Mouse (Mus musculus): ENCODE measurements at regions not wholly inside any gene's neighbourhood (a gene's known extent, or its start where the extent isn't known, plus 50 kb on each side); places are given as distances from the start of the nearest gene placed in this dataset.
"Not testable (repeated sequence)": the region's sequence is repeated elsewhere in the genome, so short reads cannot be mapped to it uniquely, and the experiment has no call there.

- peak; percentile 98 for ATAC-seq
These were observed 54.4 kb upstream of the Lrpprc start for GRCm38 (mm10) chr17:84844950-84845349.

- no peak for ATAC-seq
These were observed 55.6 kb upstream of the Lrpprc start for GRCm38 (mm10) chr17:84846141-84846540.

DNA sequence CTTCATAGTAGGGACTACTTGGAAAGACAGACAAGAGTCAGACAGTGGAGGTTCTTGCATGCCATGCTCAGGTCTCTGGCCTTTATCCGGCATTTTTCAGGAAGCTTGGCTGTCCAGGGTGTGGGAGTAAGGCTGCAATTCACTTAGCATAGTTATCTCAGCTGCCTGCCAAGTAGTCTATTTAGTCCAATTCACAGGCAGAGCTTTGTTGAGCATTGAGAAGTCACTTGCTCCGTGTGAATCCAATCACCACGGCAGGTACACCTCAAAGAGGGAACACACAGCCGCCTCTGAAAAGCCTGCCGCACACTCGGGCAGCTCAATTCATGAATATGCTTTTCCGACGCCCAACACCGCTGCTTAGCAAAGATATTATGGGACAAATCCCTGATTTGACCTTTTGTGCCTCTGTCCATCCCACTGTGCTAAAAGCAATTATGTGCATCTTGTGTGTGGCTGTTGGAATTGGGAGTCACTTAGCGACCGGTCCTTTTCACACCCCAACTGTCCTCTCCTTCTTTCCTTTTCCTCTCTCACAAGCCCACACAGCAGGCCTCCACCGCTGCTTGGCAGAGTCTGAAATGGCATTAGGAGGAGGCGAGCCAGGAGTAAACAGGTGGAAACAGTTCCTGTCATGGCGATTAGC is 57.9 kb upstream of the Lrpprc start:
- ATAC-seq: no peak

DNA sequence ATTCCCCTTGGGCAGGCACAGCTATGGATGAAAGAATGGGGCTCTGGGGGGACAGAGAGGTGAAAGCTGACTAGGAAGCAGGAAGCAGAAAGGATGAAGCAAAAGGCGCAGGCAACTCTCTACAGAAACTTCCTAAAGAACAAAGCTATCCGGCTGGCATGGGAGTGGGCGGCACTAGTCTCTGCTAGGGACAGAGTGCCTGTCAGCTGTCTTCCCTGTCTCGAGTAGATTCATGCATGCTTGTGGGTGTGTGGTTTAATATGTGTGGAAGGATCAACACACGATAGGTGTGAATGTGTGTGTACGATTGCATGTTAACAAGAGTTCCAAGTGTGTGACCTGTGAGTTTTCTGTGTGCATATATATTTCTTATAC is 58.4 kb upstream of the Lrpprc start:
- ATAC-seq: no peak

DNA sequence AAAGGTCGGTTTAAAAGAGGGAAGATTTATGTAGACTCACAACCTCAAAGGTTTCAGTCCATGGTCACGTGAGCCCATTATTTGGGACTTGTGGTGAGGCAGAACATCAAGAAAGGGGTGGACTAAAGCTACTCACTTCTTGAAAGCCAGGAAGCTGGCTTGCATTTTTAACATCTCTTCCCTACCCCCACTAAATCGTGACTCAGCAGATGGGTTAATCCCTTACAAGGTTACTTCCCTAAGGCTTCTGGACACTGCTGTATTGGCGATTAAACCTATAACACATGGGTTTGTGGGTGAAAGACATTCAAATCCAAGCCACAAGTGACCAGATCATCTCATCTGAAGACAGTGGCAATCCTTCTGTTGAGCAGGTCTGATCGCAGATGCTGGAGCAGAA is 59.9 kb upstream of the Lrpprc start:
- peak; percentile 30 for ATAC-seq

GRCm38 (mm10) chr17:84850893-84851292 is 60.3 kb upstream of the Lrpprc start:
- peak; percentile 55 for ATAC-seq

- ATAC-seq: no peak
These were observed 66.4 kb upstream of the Lrpprc start for GRCm38 (mm10) chr17:84856971-84857370.

DNA sequence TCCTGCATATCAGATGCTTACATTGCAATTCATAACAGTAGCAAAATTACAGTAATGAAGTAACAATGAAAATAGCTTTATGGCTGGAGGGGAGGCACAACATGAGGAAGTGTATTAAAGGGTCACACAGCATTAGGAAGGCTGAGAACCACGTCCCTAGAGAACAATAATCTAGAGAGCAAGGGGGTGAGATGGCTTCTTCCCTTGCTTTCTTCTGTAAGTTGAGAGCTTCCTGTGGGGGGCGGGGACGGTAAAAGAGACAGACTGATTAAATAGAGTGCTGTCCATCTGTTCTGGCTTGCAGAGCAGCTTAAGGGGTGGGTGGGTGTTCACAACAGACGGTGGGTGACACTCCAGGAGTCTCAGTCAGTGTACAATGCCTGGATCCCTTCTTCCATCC is 68.2 kb upstream of the Lrpprc start:
- ATAC-seq: no peak

- peak; percentile 69 for ATAC-seq
These were observed 69.3 kb upstream of the Lrpprc start for GRCm38 (mm10) chr17:84859916-84860315.

DNA sequence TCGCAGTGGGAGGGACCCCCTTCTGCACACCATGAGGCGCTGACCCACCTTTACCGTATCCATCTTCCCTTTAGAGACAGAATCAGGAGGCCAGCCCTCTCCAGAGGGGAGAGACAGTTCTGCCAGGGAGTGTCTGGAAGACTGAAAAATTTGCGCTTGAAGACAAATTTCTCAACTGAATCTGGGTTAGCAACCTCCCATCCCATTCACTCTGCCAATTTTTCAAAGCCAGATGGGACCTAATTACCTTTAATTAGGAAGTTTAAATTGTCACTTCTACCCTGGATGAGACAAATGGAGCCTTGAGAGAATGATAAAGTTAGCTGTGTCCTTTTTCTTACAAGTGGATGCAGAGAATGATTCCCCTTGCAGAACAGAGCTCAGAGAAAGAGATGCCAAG is 70.2 kb upstream of the Lrpprc start:
- no peak for ATAC-seq

DNA sequence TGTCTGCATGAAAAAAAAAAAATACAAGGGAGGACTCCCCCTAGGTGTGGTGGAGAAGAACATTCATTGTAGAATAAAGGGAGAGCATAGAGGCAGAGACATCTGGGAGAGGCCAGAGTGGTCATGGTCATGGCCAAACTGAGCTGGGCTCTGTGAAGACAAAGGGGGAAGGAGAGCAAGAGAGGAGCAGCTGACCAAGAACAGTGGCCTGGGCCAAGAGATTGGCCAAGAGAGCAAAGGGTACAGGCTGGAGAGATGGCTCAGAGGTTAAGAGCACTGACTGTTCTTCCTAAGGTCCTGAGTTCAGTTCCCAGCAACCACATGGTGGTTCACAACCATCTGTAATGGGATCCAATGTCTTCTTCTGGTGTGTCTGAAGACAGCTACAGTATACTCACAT is 73.6 kb upstream of the Lrpprc start:
- not testable (repeated sequence) for ATAC-seq

- no peak for ATAC-seq
These were observed 74.6 kb upstream of the Lrpprc start for GRCm38 (mm10) chr17:84865158-84865557.

- no peak for ATAC-seq
These were observed 75.0 kb upstream of the Lrpprc start for GRCm38 (mm10) chr17:84865566-84865965.

DNA sequence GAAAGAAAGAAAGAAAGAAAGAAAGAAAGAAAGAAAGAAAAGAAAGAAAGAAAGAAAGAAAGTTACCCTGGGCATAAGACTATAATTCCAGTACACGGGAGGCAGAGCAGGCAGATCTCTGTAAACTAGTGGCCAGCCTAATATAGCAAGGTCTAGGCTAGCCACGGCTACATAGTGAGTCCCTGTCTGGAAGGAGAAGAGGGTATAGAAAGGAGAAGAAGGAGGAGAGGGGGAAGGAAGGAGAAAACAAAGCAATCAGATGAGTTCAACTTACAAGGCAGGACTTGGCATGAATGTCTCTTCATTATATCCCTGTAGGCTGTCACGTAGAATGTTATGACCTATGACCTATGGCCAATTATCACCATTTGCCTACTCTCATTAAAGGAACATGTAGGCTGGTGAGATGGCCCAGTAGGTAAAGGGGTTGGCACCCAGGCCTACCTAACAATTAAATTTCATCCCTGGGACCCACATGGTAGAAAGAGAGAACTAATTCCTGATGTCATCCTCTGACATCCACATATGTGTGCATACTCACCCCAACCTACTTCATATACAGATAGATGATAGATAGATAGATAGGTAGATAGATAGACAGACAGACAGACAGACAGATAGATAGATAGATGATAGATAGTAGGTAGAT is 78.6 kb upstream of the Lrpprc start:
- ATAC-seq: no peak

DNA sequence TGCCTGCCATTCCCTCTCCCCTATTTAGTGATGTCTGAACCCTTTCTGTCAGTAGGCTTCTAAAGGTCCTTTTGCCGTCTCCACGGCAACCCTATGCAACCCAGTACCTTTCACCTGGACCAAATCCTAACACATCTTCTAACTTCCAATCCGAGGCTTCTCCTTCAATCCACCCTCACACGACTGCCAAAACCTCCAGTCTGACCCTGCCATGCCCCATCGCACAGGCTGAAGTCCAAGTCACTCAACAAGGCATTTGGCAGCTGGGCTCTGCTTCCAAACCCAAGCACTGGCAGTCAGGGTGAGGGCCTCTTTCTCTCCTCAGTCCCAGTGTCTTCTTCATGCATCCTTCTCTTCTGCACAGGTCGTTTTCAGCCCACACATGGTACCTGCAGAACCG is 83.0 kb upstream of the Lrpprc start:
- no peak for ATAC-seq

- ATAC-seq: no peak
These were observed 82.0 kb upstream of the Ppm1b start for GRCm38 (mm10) chr17:84874494-84874893.

DNA sequence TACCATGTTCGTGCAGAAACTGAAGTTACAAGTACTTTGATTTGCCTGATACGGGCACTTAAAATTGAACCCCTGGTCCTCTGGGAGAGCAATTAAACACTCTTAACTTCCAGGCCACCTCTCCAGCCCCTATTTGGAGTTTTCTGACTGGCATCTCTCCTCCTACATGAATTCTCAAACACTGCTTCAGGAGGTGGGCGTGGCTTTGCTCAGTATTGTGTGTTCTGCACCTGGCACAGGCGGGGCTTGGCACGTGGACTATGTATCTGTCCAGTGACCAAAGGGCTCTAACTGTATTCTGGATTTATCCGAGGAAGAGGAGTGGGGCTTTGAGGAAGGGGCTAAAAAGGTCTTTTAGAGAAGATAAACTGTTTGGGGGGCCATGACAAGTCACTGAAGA is 81.5 kb upstream of the Ppm1b start:
- ATAC-seq: no peak

GRCm38 (mm10) chr17:84876037-84876436 is 80.5 kb upstream of the Ppm1b start:
- no peak for ATAC-seq

DNA sequence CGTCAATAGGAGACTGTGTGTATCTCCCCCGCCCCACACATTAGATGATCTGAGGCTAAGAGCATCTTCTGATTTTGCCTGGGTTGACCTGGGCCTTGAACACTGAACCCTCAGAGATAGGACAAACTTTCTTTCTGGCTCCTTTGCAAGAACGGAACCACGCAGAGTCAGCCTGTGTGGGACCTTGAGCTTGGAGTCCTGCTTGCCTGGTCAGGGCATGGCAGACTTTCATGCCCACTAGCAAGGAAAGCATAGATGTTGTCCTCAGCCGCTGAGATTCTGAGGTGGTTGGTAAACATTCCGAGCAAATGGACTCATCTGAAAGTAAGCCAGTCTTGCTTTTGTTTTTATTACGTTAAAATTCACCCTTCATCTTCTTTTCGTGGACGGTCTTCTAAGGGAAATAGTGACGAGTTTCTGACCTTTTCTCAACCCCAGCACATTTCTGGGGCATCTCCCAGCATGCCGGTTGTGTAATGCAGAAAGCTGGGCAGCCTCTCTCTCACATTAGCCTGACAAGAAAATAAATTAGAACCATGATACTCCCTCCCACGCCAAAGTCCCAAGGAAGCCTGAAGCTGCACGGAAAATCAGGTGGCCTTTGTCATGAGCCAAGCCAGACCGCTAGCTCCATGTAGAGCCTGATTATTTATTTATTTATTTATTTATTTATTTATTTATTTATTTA is 79.2 kb upstream of the Ppm1b start:
- peak; percentile 45 for ATAC-seq

GRCm38 (mm10) chr17:84877864-84878224 is 78.7 kb upstream of the Ppm1b start:
- peak; percentile 87 for ATAC-seq

- no peak for ATAC-seq
These were observed 78.2 kb upstream of the Ppm1b start for GRCm38 (mm10) chr17:84878316-84878715.

DNA sequence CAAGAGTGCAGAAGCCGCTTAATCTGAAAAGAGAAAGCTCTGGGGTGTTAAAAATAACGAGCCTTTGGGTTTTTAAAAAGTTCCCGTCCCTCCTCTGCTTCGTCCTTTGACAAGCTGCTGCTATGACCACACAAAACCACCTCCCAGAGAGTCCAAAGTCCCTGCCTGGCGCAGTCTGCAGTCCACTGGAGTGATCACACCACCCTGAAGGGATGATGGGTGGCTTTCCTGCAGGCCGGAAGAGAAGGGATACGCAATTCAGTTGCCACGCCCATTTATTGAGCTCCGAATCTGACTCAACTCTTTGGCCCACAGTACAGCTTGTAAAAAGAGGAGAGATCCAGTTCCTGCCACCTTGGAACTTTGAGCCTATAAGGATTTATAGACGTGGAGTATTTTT is 77.4 kb upstream of the Ppm1b start:
- no peak for ATAC-seq

DNA sequence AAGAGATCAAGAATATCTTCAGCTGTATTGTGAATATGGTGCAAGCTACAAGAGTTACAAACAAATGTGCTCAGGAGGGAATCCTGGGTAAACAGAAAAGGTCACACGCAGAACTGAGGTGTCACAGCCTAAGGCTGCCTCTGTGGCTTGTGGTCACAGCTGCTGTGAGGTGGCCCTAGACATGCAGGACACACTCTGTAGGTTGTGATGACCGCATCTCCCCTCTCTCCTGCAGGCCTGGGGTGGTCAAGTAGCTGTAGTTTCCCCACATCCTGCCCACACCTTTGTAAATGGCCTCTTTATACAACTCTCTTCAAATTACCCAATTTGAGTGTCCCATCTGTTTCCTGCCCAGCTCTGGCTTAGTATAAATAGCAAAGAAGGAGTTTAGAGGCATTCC is 75.6 kb upstream of the Ppm1b start:
- ATAC-seq: peak; percentile 29

GRCm38 (mm10) chr17:84888525-84888924 is 68.0 kb upstream of the Ppm1b start:
- peak; percentile 72 for ATAC-seq

All from inflammation-experienced regulatory T-cells, adult 6 months (primary cell).